Mouse (Mus musculus) inflammation-experienced regulatory T-cells, adult 16 weeks (primary cell): ENCODE data around the gene Tec. TPM values are rescaled to one million over a fixed set of nuclear protein-coding genes. Genes with fewer than 3 reads are reported as not detected.

Experiments
- polyA plus RNA-seq: library from polyadenylated mRNA; unstranded; fragments of 100-300 nt; shearing (Covaris generic); gene quantifications from one replicate; pipeline ENCODE4 v1.2.1, GENCODE M21; 2017

Gene Tec
- 17.8 TPM for polyA plus RNA-seq

GRCm38 (mm10) chr5:72868091-72868875, at the start of gene Tec:
Gene Tec (minus strand): TSS chr5:72868483.

GRCm38 (mm10) chr5:72913648-72914557, 45.6 kb upstream of the Tec start, which contains the start of gene Slain2:
Gene Slain2 (plus strand): TSS chr5:72914304.

GRCm38 (mm10) chr5:72752585-72752984, 115.7 kb downstream of the Tec start, which contains the start of gene Txk:
Gene Txk (minus strand): TSS chr5:72752777.

Other genes with a start within 250 kb of the Tec start
- 1.1 TPM for gene Cnga1, start 224.2 kb downstream of the Tec start, polyA plus RNA-seq
- gene Nipal1, start 220.7 kb downstream of the Tec start, polyA plus RNA-seq, result 28.1 TPM
- 64.2 TPM for gene Txk, start 115.7 kb downstream of the Tec start, polyA plus RNA-seq
- gene Slain2, start 45.8 kb upstream of the Tec start, polyA plus RNA-seq, result 11.3 TPM
- not detected for gene Gm10135, start 106.2 kb upstream of the Tec start, polyA plus RNA-seq
- gene Slc10a4, start 138.4 kb upstream of the Tec start, polyA plus RNA-seq, result not detected